Mouse (Mus musculus) midbrain, embryonic 11.5 days (tissue): Measurements from ENCODE around the gene Wnt9b. TPM values are rescaled to one million over a fixed set of nuclear protein-coding genes. Genes with fewer than 3 reads are reported as not detected.
A peak's percentile ranks its signal among the peaks of the same experiment; 100 is the strongest.

Experiments
- ATAC-seq: fragments of 200-750 bp; cut with Nextera tagmentation; 2 replicates; pipeline ENCODE4 v1.8.0; 2017; ENCODE audit warnings: moderate TSS enrichment, moderate library complexity; ENCODE audit not compliant: low FRiP score
- DNase-seq: peaks from one replicate; pipeline ENCODE4 v3.0.0; 2015; ENCODE audit warnings: low spot score; ENCODE audit errors: missing footprints
- H3K27ac ChIP-seq: fragments of 300-500 bp; sonication (generic); 2 replicates; pipeline ENCODE4 v1.5.1; 2014; ENCODE audit warnings: low read depth, low read length
- H3K27me3 ChIP-seq: fragments of 300-500 bp; sonication (generic); 2 replicates; pipeline ENCODE4 v1.6.1; 2014; ENCODE audit warnings: mild to moderate bottlenecking, low read length, moderate library complexity, mixed read lengths; ENCODE audit not compliant: control insufficient read depth, insufficient read depth
- H3K36me3 ChIP-seq: fragments of 300-500 bp; sonication (generic); 2 replicates; pipeline ENCODE4 v1.6.1; 2014; ENCODE audit warnings: mild to moderate bottlenecking, low read length, moderate library complexity, mixed read lengths; ENCODE audit not compliant: control insufficient read depth, insufficient read depth
- H3K4me1 ChIP-seq: fragments of 300-500 bp; sonication (generic); 2 replicates; pipeline ENCODE4 v1.6.1; 2014; ENCODE audit warnings: low read length; ENCODE audit not compliant: control insufficient read depth, insufficient read depth
- H3K4me2 ChIP-seq: fragments of 300-500 bp; sonication (generic); 2 replicates; pipeline ENCODE4 v1.6.1; 2014; ENCODE audit warnings: mild to moderate bottlenecking, moderate library complexity
- H3K4me3 ChIP-seq: fragments of 300-500 bp; sonication (generic); 2 replicates; pipeline ENCODE4 v1.5.1; 2014; ENCODE audit warnings: low read depth, low read length
- H3K9ac ChIP-seq: fragments of 300-500 bp; sonication (generic); 2 replicates; pipeline ENCODE4 v1.6.1; 2014; ENCODE audit warnings: low read length
- H3K9me3 ChIP-seq: fragments of 300-500 bp; sonication (generic); 2 replicates; pipeline ENCODE4 v1.6.1; 2016; ENCODE audit warnings: low read length; ENCODE audit not compliant: control insufficient read depth
- WGBS: fragments of 180-500 bp; shearing (Covaris S2); extraction: QIAGEN DNeasy Blood & Tissue Kit; methylation state at CpG from one replicate; pipeline ENCODE4 v1.1.7; 2014; 5-methylcytosine and 5-hydroxymethylcytosine counted together
- polyA plus RNA-seq: library from polyadenylated mRNA; unstranded; fragments of >200 nt; fragmentation: Nextera tagmentation; extraction: Ambion mirVana; gene quantifications from 2 replicates; pipeline ENCODE4 v1.2.1, GENCODE M21; 2014

Gene Wnt9b
- polyA plus RNA-seq, result 0.25 and 0.36 TPM in 2 replicates

GRCm38 (mm10) chr11:103749306-103750089 lies at the start of gene Wnt9b:
Gene Wnt9b (minus strand): TSS chr11:103749821.
- WGBS, result under 1% methylated on average over 43 of the region's 68 CpGs
- Histone ChIP-seq H3K27ac (no peak within 1 kb of the TSS), H3K36me3 (no peaks in the 10 kb centered on the region), H3K4me2 (peak within 1 kb of the TSS; percentile 75), H3K4me3 (peak within 1 kb of the TSS; percentile 40), H3K4me1 (peaks cover 11% of the 10 kb centered on the region), H3K27me3 (peaks cover 45% of the 10 kb centered on the region), H3K9ac (peak within 1 kb of the TSS; percentile 46), H3K9me3 (no peaks in the 10 kb centered on the region)
- DNase-seq, result peak; percentile 94
- ATAC-seq, result peak; percentile 62

- WGBS, result 80% methylated on average over 5 of the region's 5 CpGs
- Histone ChIP-seq H3K9ac (no peak overlapping the region), H3K4me1 (no peaks in the 10 kb centered on the region), H3K27me3 (peaks cover 5% of the 10 kb centered on the region), H3K4me2 (no peak overlapping the region), H3K4me3 (no peak overlapping the region), H3K27ac (no peak overlapping the region), H3K36me3 (no peaks in the 10 kb centered on the region), H3K9me3 (no peaks in the 10 kb centered on the region)
- ATAC-seq (no peak), DNase-seq (no peak)
These were observed 40.3 kb upstream of the Wnt9b start for GRCm38 (mm10) chr11:103789951-103790350.

- H3K4me2 ChIP-seq, result no peak overlapping the region
- no peaks in the 10 kb centered on the region for H3K9me3 ChIP-seq
- no peak overlapping the region for H3K27ac ChIP-seq
- WGBS, result 72% methylated on average over 9 of the region's 9 CpGs
- DNase-seq (no peak), ATAC-seq (no peak)
- H3K9ac ChIP-seq, result no peak overlapping the region
- peaks cover 16% of the 10 kb centered on the region for H3K27me3 ChIP-seq
- no peak overlapping the region for H3K4me3 ChIP-seq
- peaks cover 8% of the 10 kb centered on the region; the same call in 1 of the 2 replicates for H3K4me1 ChIP-seq
- no peaks in the 10 kb centered on the region for H3K36me3 ChIP-seq
These were observed 30.5 kb upstream of the Wnt9b start for GRCm38 (mm10) chr11:103780152-103780551.

GRCm38 (mm10) chr11:103774228-103774530 lies 24.6 kb upstream of the Wnt9b start:
- Histone ChIP-seq H3K9ac (peak overlapping the region; percentile 70), H3K4me3 (peak overlapping the region; percentile 54), H3K4me2 (peak overlapping the region; percentile 66), H3K27me3 (peaks cover 62% of the 10 kb centered on the region), H3K36me3 (no peaks in the 10 kb centered on the region), H3K4me1 (peaks cover 37% of the 10 kb centered on the region), H3K27ac (peak overlapping the region; percentile 25; the same call in 1 of the 2 replicates), H3K9me3 (no peaks in the 10 kb centered on the region)
- WGBS, result under 1% methylated on average over 19 of the region's 19 CpGs
- ATAC-seq (peak; percentile 38; the same call in 1 of the 2 replicates), DNase-seq (peak; percentile 96)

- Histone ChIP-seq H3K9me3 (no peaks in the 10 kb centered on the region), H3K27ac (peak within 1 kb of the TSS; percentile 30; the same call in 1 of the 2 replicates), H3K4me2 (peak within 1 kb of the TSS; percentile 66), H3K4me3 (peak within 1 kb of the TSS; percentile 54), H3K27me3 (peaks cover 62% of the 10 kb centered on the region), H3K36me3 (no peaks in the 10 kb centered on the region), H3K4me1 (peaks cover 37% of the 10 kb centered on the region), H3K9ac (peak within 1 kb of the TSS; percentile 70)
- peak; percentile 78 for ATAC-seq
- WGBS, result under 1% methylated on average over 60 of the region's 60 CpGs
- DNase-seq, result peak; percentile 98
These were observed 24.0 kb upstream of the Wnt9b start, which contains the start of gene Wnt3 for GRCm38 (mm10) chr11:103773387-103774227. Gene Wnt3 (plus strand): TSS chr11:103774150.

- ATAC-seq (no peak), DNase-seq (peak; percentile 96)
- no peaks in the 10 kb centered on the region for H3K9me3 ChIP-seq
- no peak overlapping the region; the same call in 1 of the 2 replicates for H3K27ac ChIP-seq
- H3K27me3 ChIP-seq, result peaks cover 62% of the 10 kb centered on the region
- no peaks in the 10 kb centered on the region for H3K36me3 ChIP-seq
- H3K4me1 ChIP-seq, result peaks cover 37% of the 10 kb centered on the region
- H3K4me2 ChIP-seq, result peak overlapping the region; percentile 66
- WGBS, result 2% methylated on average over 23 of the region's 23 CpGs
- peak overlapping the region; percentile 70 for H3K9ac ChIP-seq
- H3K4me3 ChIP-seq, result peak overlapping the region; percentile 54
These were observed 23.1 kb upstream of the Wnt9b start for GRCm38 (mm10) chr11:103772505-103773386.

GRCm38 (mm10) chr11:103771160-103771817 lies 21.7 kb upstream of the Wnt9b start:
- WGBS, result 1% methylated on average over 19 of the region's 19 CpGs
- peak overlapping the region; percentile 66 for H3K4me2 ChIP-seq
- no peak overlapping the region for H3K4me3 ChIP-seq
- no peaks in the 10 kb centered on the region for H3K36me3 ChIP-seq
- 0 out of 2 replicates have a peak overlapping the region, but pooled peaks have one; percentile 25 for H3K9ac ChIP-seq
- DNase-seq, result peak; percentile 91
- peaks cover 30% of the 10 kb centered on the region for H3K4me1 ChIP-seq
- no peaks in the 10 kb centered on the region for H3K9me3 ChIP-seq
- no peak for ATAC-seq
- peaks cover 57% of the 10 kb centered on the region for H3K27me3 ChIP-seq
- no peak overlapping the region for H3K27ac ChIP-seq

GRCm38 (mm10) chr11:103765556-103766011 lies 16.0 kb upstream of the Wnt9b start:
- H3K4me2 ChIP-seq, result no peak overlapping the region
- H3K27ac ChIP-seq, result peak overlapping the region; percentile 67
- under 1% methylated on average over 6 of the region's 6 CpGs for WGBS
- H3K9ac ChIP-seq, result peak overlapping the region; percentile 40
- H3K36me3 ChIP-seq, result no peaks in the 10 kb centered on the region
- H3K4me3 ChIP-seq, result no peak overlapping the region
- H3K27me3 ChIP-seq, result peaks cover 7% of the 10 kb centered on the region
- DNase-seq, result peak; percentile 91
- H3K4me1 ChIP-seq, result peaks cover 15% of the 10 kb centered on the region
- no peaks in the 10 kb centered on the region for H3K9me3 ChIP-seq
- ATAC-seq, result peak; percentile 85
